In genomic region chr11:67373333-67373732, GRCm38 (mm10) we compare ENCODE assay signal across 9 mouse cellular contexts. TPM values are rescaled to one million over a fixed set of nuclear protein-coding genes. Genes with fewer than 3 reads are reported as not detected.
DNase-seq lines count a peak whose midpoint lies in the region; ATAC-seq lines count a peak whose summit lies in the region.
"Had no signal": no experiment of that assay in that cellular context is flagged by ENCODE, and none has a peak within 500 bp of the region (broad histone marks: within the 10 kb centered on the region; RNA-seq: fewer than 3 reads in every experiment).

No protein-coding gene starts in this region.

- H3K4me1 ChIP-seq in heart, embryonic 11.5 days (ENCODE audit: control insufficient read depth, insufficient read depth, low read length) = no peaks in the 10 kb centered on the region
- H3K4me1 ChIP-seq in kidney, embryonic 14.5 days (ENCODE audit: control insufficient read depth, insufficient read depth, low read length) = no peaks in the 10 kb centered on the region
- H3K4me1 ChIP-seq in forebrain, embryonic 10.5 days = no peaks in the 10 kb centered on the region

- H3K4me2 ChIP-seq in heart, embryonic 11.5 days = no peak overlapping the region
- H3K4me2 ChIP-seq in kidney, embryonic 14.5 days (replicated peaks; ENCODE audit: low read depth, low read length) = no peak overlapping the region

- no peak for ATAC-seq in heart, embryonic 11.5 days (replicated peaks; ENCODE audit: insufficient number of reproducible peaks, low FRiP score, low TSS enrichment)
- peak; percentile 39; the same call in 1 of the 2 replicates for ATAC-seq in kidney, embryonic 14.5 days (ENCODE audit: low FRiP score, low TSS enrichment)
- ATAC-seq in megakaryocyte-erythroid progenitor cell, adult 5-6 weeks (replicated peaks; ENCODE audit: low FRiP score, low TSS enrichment, poor library complexity, severe bottlenecking) = 0 out of 2 replicates have a peak, but pooled peaks have one; percentile 71

- H3K27ac ChIP-seq in heart, embryonic 11.5 days (ENCODE audit: low read depth, low read length) = no peak overlapping the region
- H3K27ac ChIP-seq in kidney, embryonic 14.5 days (ENCODE audit: low read depth, low read length) = no peak overlapping the region
- no peak overlapping the region for H3K27ac ChIP-seq in forebrain, embryonic 10.5 days

- H3K9ac ChIP-seq in heart, embryonic 11.5 days (ENCODE audit: low read depth, low read length) = no peak overlapping the region
- no peak overlapping the region for H3K9ac ChIP-seq in kidney, embryonic 14.5 days (ENCODE audit: low read depth, low read length)

- H3K27me3 ChIP-seq in heart, embryonic 11.5 days (ENCODE audit: control insufficient read depth, insufficient read depth, low read length) = peaks cover 3% of the 10 kb centered on the region; the same call in 1 of the 2 replicates
- no peaks in the 10 kb centered on the region for H3K27me3 ChIP-seq in kidney, embryonic 14.5 days (ENCODE audit: control insufficient read depth, insufficient read depth, low read length)
- H3K27me3 ChIP-seq in forebrain, embryonic 10.5 days (ENCODE audit: poor library complexity, severe bottlenecking) = peaks cover 15% of the 10 kb centered on the region

- WGBS in heart, embryonic 11.5 days (ENCODE audit: insufficient replicate concordance) = 64% methylated on average over 2 of the region's 2 CpGs
- WGBS in kidney, embryonic 14.5 days = 57% methylated on average over 2 of the region's 2 CpGs
- WGBS in forebrain, embryonic 10.5 days = 79% methylated on average over 2 of the region's 2 CpGs

- peak; percentile 40 to 55 for DNase-seq in heart, adult 18-20 months
- DNase-seq in thymus, postnatal 14 days = peak; percentile 5
- DNase-seq in thymus, postnatal 36 days = no peak
- peak; percentile 60 to 65 for DNase-seq in cerebellum, postnatal 10 days
- DNase-seq in forebrain, embryonic 10.5 days (ENCODE audit: extremely low spot score, low spot score) = no peak

- H3K36me3 ChIP-seq in heart, embryonic 11.5 days (ENCODE audit: control insufficient read depth, insufficient read depth, low read length) = no peaks in the 10 kb centered on the region
- no peaks in the 10 kb centered on the region for H3K36me3 ChIP-seq in kidney, embryonic 14.5 days (ENCODE audit: control insufficient read depth, insufficient read depth, low read length)
- H3K36me3 ChIP-seq in forebrain, embryonic 10.5 days (replicated peaks) = no peaks in the 10 kb centered on the region

- H3K9me3 ChIP-seq in heart, embryonic 11.5 days (replicated peaks; ENCODE audit: control insufficient read depth, low read length) = no peaks in the 10 kb centered on the region
- H3K9me3 ChIP-seq in kidney, embryonic 14.5 days (ENCODE audit: control insufficient read depth, low read length) = no peaks in the 10 kb centered on the region
- H3K9me3 ChIP-seq in forebrain, embryonic 10.5 days = no peaks in the 10 kb centered on the region

- no peak overlapping the region for H3K4me3 ChIP-seq in heart, embryonic 11.5 days (ENCODE audit: low read depth, low read length)
- H3K4me3 ChIP-seq in kidney, embryonic 14.5 days (ENCODE audit: low read length) = no peak overlapping the region
- no peak overlapping the region for H3K4me3 ChIP-seq in forebrain, embryonic 10.5 days

RNA-seq across cellular contexts. Expression of gene Myh13, which starts 51.9 kb away (rescaled TPM):
- not detected for total RNA-seq in heart, adult 18-20 months (2021)
- 0.38 TPM in 1 of 2 replicates, not detected in the other for polyA plus RNA-seq in heart, embryonic 11.5 days (2014; fragmentation: Nextera tagmentation; extraction: Ambion mirVana)
- not detected in 2 replicates for polyA plus RNA-seq in kidney, embryonic 14.5 days (2014; fragmentation: Nextera tagmentation; extraction: Ambion mirVana)
- not detected in 2 replicates for total RNA-seq in megakaryocyte-erythroid progenitor cell, adult 5-6 weeks (2014; fragmentation: Nextera tagmentation)
- total RNA-seq in megakaryocyte-erythroid progenitor cell, adult 5-6 weeks (2017) = not detected in 2 replicates
- polyA plus RNA-seq in forebrain, embryonic 10.5 days (2016; fragmentation: Nextera tagmentation; extraction: Ambion mirVana) = not detected in 2 replicates
- total RNA-seq: adrenal gland, adult 18-20 months had no signal

Comparison
In these comparisons a context has a peak if more than half of its experiments do, and no peak if none do; other contexts are left out.
1. DNase-seq: peak in heart, adult 18-20 months (2 of 2), thymus, postnatal 14 days (single experiment) and cerebellum, postnatal 10 days (2 of 2); none in thymus, postnatal 36 days (0 of 2) and forebrain, embryonic 10.5 days (single experiment).